Mouse (Mus musculus): ENCODE results near the gene P4htm. TPM values are rescaled to one million over a fixed set of nuclear protein-coding genes. Genes with fewer than 3 reads are reported as not detected.

Gene P4htm
- total and polyA plus RNA-seq, 3 experiments: 0.08 to 0.22 TPM; not detected in 1

- Histone ChIP-seq H3K4me1 (ENCODE audit: control insufficient read depth in 1 of 2, insufficient read depth in 2 of 2, low read length in 2 of 2) (peaks cover 0 to 24% of the 10 kb centered on the region in 2 experiments; a peak in 3 of 4 replicates), H3K79me2 (ENCODE audit: control insufficient read depth, insufficient read depth, low read length, poor library complexity) (peaks cover 20% of the 10 kb centered on the region), H3K27me3 (ENCODE audit: control insufficient read depth in 1 of 2, insufficient read depth in 2 of 2, low read length in 2 of 2) (no peaks in the 10 kb centered on the region), H3K9ac (ENCODE audit: control insufficient read depth, low read depth, low read length, poor library complexity, severe bottlenecking) (no peak overlapping the region), H3K27ac (ENCODE audit: control insufficient read depth, low read depth, low read length) (no peak overlapping the region), H3K4me3 (ENCODE audit: control insufficient read depth in 1 of 2, insufficient read depth in 1 of 2, low read depth in 2 of 2, low read length in 2 of 2) (no peak overlapping the region), H3K9me3 (replicated peaks; ENCODE audit: insufficient read depth, low read length) (no peaks in the 10 kb centered on the region), H3K36me3 (ENCODE audit: control insufficient read depth in 1 of 2, insufficient read depth in 2 of 2, low read length in 2 of 2) (peaks cover 24 to 30% of the 10 kb centered on the region in 2 experiments)
- DNase-seq (ENCODE audit: low read depth, low spot score): no peak
- no peak for TF ChIP-seq BHLHE40 (IDR thresholded peaks at IDR 0.05; ENCODE audit: borderline replicate concordance, low read depth, low read length)
- no peak for TF ChIP-seq KAT2A (conservative IDR thresholded peaks at IDR 0.05; ENCODE audit: low read depth, low read length)
- TF ChIP-seq TCF12 (IDR thresholded peaks at IDR 0.05; ENCODE audit: low read depth, low read length): no peak
- no peak for TF ChIP-seq ZNF384 (IDR thresholded peaks at IDR 0.05; ENCODE audit: low read depth, low read length)
- no peak for TF ChIP-seq MYC (IDR thresholded peaks at IDR 0.05; ENCODE audit: low read depth, low read length)
- no peak for TF ChIP-seq ZC3H11A (IDR thresholded peaks at IDR 0.05; ENCODE audit: low read depth, low read length)
- no peak for TF ChIP-seq NELFE (IDR thresholded peaks at IDR 0.05; ENCODE audit: low read depth, low read length)
- no peak for TF ChIP-seq MAZ (IDR thresholded peaks at IDR 0.05; ENCODE audit: low read depth, low read length)
Observed at GRCm38 (mm10) chr9:108559169-108559568, 38.3 kb downstream of the P4htm start.

- H3K27me3 ChIP-seq (ENCODE audit: control insufficient read depth in 1 of 2, insufficient read depth in 2 of 2, low read length in 2 of 2): no peaks in the 10 kb centered on the region
- DNase-seq (ENCODE audit: low read depth, low spot score): no peak
- peaks cover 0 to 55% of the 10 kb centered on the region in 2 experiments; a peak in 3 of 4 replicates for H3K36me3 ChIP-seq (ENCODE audit: control insufficient read depth in 1 of 2, insufficient read depth in 2 of 2, low read length in 2 of 2)
- TF ChIP-seq MAFK (IDR thresholded peaks at IDR 0.05; ENCODE audit: borderline replicate concordance, low read depth, low read length) (no peak), GATA1 (IDR thresholded peaks at IDR 0.05; ENCODE audit: low read depth, low read length) (no peak), ZNF384 (IDR thresholded peaks at IDR 0.05; ENCODE audit: low read depth, low read length) (no peak), POLR2AphosphoS2 (IDR thresholded peaks at IDR 0.05; ENCODE audit: low read length) (no peak), NRF1 (IDR thresholded peaks at IDR 0.05; ENCODE audit: insufficient read depth, low read depth, low read length, poor library complexity, severe bottlenecking) (no peak)
- no peak overlapping the region for H3K27ac ChIP-seq (ENCODE audit: control insufficient read depth, low read depth, low read length)
- H3K4me3 ChIP-seq (ENCODE audit: control insufficient read depth in 1 of 2, insufficient read depth in 1 of 2, low read depth in 2 of 2, low read length in 2 of 2): no peak overlapping the region
- no peaks in the 10 kb centered on the region for H3K9me3 ChIP-seq (replicated peaks; ENCODE audit: insufficient read depth, low read length)
- H3K4me1 ChIP-seq (ENCODE audit: control insufficient read depth in 1 of 2, insufficient read depth in 2 of 2, low read length in 2 of 2): no peaks in the 10 kb centered on the region
- H3K79me2 ChIP-seq (ENCODE audit: control insufficient read depth, insufficient read depth, low read length, poor library complexity): no peaks in the 10 kb centered on the region
- no peak overlapping the region for H3K9ac ChIP-seq (ENCODE audit: control insufficient read depth, low read depth, low read length, poor library complexity, severe bottlenecking)
Observed at GRCm38 (mm10) chr9:108546875-108547274, 50.6 kb downstream of the P4htm start.

GRCm38 (mm10) chr9:108545986-108546385 lies 51.5 kb downstream of the P4htm start:
- no peak overlapping the region for H3K4me3 ChIP-seq (ENCODE audit: control insufficient read depth in 1 of 2, insufficient read depth in 1 of 2, low read depth in 2 of 2, low read length in 2 of 2)
- no peaks in the 10 kb centered on the region for H3K79me2 ChIP-seq (ENCODE audit: control insufficient read depth, insufficient read depth, low read length, poor library complexity)
- H3K36me3 ChIP-seq (ENCODE audit: control insufficient read depth in 1 of 2, insufficient read depth in 2 of 2, low read length in 2 of 2): peaks cover 0 to 53% of the 10 kb centered on the region in 2 experiments; a peak in 3 of 4 replicates
- no peaks in the 10 kb centered on the region for H3K27me3 ChIP-seq (ENCODE audit: control insufficient read depth in 1 of 2, insufficient read depth in 2 of 2, low read length in 2 of 2)
- H3K9ac ChIP-seq (ENCODE audit: control insufficient read depth, low read depth, low read length, poor library complexity, severe bottlenecking): no peak overlapping the region
- H3K4me1 ChIP-seq (ENCODE audit: control insufficient read depth in 1 of 2, insufficient read depth in 2 of 2, low read length in 2 of 2): no peaks in the 10 kb centered on the region
- no peak for DNase-seq (ENCODE audit: low read depth, low spot score)
- no peak for TF ChIP-seq ZKSCAN1 (IDR thresholded peaks at IDR 0.05; ENCODE audit: low read depth, low read length)
- TF ChIP-seq USF2 (IDR thresholded peaks at IDR 0.05; ENCODE audit: borderline replicate concordance in 1 of 2, insufficient read depth in 1 of 2, low read depth in 1 of 2, low read length in 2 of 2): no peak
- TF ChIP-seq RAD21 (IDR thresholded peaks at IDR 0.05; ENCODE audit: low read depth, low read length): no peak
- TF ChIP-seq TCF12 (IDR thresholded peaks at IDR 0.05; ENCODE audit: low read depth, low read length): no peak
- no peak for TF ChIP-seq NRF1 (IDR thresholded peaks at IDR 0.05; ENCODE audit: insufficient read depth, low read depth, low read length, poor library complexity, severe bottlenecking)
- TF ChIP-seq SIN3A (IDR thresholded peaks at IDR 0.05; ENCODE audit: low read length): no peak
- TF ChIP-seq SMC3 (IDR thresholded peaks at IDR 0.05; ENCODE audit: low read depth, low read length): no peak
- TF ChIP-seq CHD2 (IDR thresholded peaks at IDR 0.05; ENCODE audit: low read length): no peak
- H3K9me3 ChIP-seq (replicated peaks; ENCODE audit: insufficient read depth, low read length): no peaks in the 10 kb centered on the region
- no peak overlapping the region for H3K27ac ChIP-seq (ENCODE audit: control insufficient read depth, low read depth, low read length)
